Mouse (Mus musculus): ENCODE results near the gene Haus6. TPM values are rescaled to one million over a fixed set of nuclear protein-coding genes. Genes with fewer than 3 reads are reported as not detected.

Gene Haus6
- 10 to 100 TPM; 15.3 to 16.4 TPM for polyA plus RNA-seq (2017; shearing (Covaris generic))

GRCm38 (mm10) chr4:86611524-86612288, at the start of gene Haus6:
Gene Haus6 (minus strand): TSS chr4:86612055.

DNA sequence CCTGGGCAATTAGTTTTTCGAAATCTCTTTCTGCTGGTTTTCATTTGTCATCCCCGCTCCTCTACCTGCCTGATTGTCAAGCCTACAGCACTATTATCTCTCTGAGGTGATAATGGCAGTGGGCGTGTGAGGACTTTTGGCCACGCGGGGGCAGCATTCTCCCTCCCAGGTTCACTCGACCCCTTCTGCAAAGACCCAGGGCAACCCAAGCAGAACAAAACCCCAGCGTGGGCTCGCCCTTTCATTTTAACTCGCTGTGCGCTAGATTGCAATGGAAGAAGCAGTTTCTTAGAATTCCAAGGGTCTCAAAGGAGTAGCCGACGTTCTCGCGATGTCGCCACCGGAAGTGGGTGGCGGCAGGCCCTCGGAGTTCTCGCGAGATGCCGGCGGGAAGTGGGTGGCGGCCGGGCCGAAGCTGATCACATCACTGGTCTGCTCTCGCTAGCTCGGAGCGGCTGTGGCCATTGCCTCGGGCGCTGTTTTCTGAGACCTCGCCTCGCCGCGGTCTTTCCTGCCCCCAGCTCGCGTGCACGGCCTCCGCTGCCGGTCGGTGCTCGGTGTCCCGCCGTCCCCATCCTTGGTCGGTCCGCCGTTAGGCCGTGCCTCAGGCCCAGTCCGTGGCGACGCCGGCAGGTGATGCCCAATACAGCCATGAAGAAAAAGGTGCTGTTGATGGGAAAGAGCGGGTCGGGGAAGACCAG, 36.4 kb downstream of the Haus6 start, which contains the start of gene Rraga:
Rraga (plus strand) TSS at position 386 of the 701 bp plus-strand sequence.

DNA sequence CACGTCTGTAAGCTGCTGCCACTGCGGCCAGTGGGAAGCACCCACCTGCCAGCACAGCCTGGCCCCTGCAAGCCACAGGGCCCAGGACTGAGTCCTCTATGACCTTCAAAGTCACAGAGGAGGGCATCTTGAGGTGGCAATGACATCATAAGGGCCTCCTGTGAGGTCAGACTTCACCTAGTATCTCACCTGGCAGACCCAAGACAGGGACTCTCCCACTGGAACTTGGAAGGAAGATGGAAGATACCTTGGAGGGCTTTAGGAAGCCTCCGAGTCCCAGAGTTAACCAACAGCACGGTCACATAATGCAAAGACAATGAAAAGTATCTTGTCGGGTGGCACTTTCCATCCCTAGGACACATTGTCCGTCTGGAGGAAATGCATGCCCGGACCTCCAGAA, 53.6 kb downstream of the Haus6 start, which contains the start of gene Saxo1:
Saxo1 (minus strand) TSS at position 101 of the 400 bp plus-strand sequence.

Other genes starting within 250 kb of the Haus6 start
- under 1 TPM in 1 of 2 experiments, not detected in 1; 0.60 TPM for gene Saxo1, start 53.7 kb downstream of the Haus6 start, polyA plus RNA-seq (2017; shearing (Covaris generic))
- gene Rraga, start 36.4 kb downstream of the Haus6 start, polyA plus RNA-seq (2017; shearing (Covaris generic)) = 10 to 100 TPM; 45.5 to 57.9 TPM
- gene Plin2, start 58.0 kb upstream of the Haus6 start, polyA plus RNA-seq (2017; shearing (Covaris generic)) = 10 to 100 TPM; 19.5 to 19.6 TPM
- gene Dennd4c, start 136.5 kb upstream of the Haus6 start, polyA plus RNA-seq (2017; shearing (Covaris generic)) = 10 to 100 TPM in 1 of 2 experiments, 1 to 10 TPM in 1; 9.5 to 17.1 TPM
- 100 to 1,000 TPM; 442 to 506 TPM for gene Rps6, start 245.4 kb upstream of the Haus6 start, polyA plus RNA-seq (2017; shearing (Covaris generic))